Mouse (Mus musculus) ES-E14 (cell line): ENCODE measurements at regions not wholly inside any gene's neighbourhood (a gene's known extent, or its start where the extent isn't known, plus 50 kb on each side); places are given as distances from the start of the nearest gene placed in this dataset.

Experiments
- MAFK ChIP-seq: IDR thresholded peaks from 2 replicates; pipeline ENCODE4 v1.6.1; 2014; ENCODE audit warnings: mild to moderate bottlenecking, low read depth, low read length, inconsistent platforms; ENCODE audit not compliant: insufficient read depth
- ZNF384 ChIP-seq: IDR thresholded peaks from 2 replicates; pipeline ENCODE4 v1.6.1; 2012; ENCODE audit warnings: low read depth, low read length, inconsistent platforms

DNA sequence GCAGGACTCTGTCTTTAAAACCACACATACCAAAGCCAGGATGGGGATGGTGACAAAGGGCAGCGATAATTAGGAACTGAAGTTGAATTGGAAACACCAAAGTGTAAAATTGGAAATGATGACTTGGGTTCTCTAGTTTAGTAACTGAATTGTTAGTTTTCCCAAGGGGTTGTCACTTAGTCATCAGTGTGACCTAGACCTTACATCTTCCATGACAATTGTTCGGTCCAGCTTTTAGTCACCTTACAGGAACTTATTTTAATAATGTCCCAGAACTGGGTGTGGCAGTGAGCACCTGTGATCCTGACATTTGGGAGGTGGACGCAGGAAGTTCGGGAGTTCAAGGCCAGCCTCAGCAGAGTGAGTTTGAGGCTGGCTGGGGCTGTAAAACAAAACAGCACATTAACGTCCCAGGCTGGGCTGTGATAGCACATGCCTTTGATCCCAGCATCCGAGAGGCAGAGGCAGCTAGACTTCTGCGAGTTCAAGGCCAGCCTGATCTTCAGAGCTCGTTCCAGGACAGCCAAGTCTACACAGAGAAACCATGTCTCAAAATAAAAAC is 81.9 kb upstream of the Hes1 start:
- no peak for TF ChIP-seq ZNF384
- TF ChIP-seq MAFK: no peak
